In the genomic region with DNA sequence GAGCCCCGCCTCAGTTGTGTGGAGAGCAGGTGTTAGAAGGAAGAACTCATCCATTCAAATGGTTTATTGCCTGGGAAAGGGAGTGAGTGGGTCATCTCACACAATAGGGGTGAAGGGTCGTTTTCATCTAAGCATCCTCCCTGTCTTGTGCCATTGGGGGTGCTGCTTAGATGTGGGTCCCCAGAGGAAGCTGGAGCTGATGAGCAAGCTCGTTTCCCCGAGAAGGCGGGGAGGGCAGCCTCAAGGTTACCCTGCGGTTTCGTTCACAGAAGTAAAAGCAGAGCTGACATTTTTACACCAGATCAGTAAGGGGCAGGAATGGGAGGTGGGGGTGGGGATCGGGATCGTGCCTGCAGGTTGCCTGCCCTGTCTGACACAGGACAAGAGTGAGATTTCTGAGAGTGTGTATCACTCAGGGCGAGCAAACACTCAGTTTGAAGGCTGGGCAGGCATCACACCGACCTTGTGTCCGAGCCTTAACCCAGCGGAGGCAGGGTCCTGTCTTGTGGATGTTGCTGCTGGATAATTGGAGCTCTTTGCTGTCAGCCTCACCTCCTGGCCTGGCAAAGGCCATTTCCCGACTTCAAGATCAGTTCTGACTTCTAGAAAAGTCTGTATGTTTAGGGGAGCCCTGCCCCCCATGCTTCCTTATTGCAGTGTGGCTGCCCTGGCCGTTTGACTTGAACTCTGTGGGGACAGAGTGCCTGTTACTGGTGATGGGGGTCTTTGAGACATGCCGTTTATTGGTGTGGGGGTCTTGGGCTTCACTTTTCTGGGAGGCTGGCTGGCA, we compare ENCODE assay signal across 8 mouse cellular contexts. TPM values are rescaled to one million over a fixed set of nuclear protein-coding genes. Genes with fewer than 3 reads are reported as not detected.
DNase-seq lines count a peak whose midpoint lies in the region; ATAC-seq and TF ChIP-seq lines count a peak whose summit lies in the region.

No protein-coding gene starts in this region.

- ATAC-seq in megakaryocyte-erythroid progenitor cell, adult 5-6 weeks (replicated peaks; ENCODE audit: low FRiP score, low TSS enrichment, poor library complexity, severe bottlenecking) = peak; percentile 1; the same call in 1 of the 2 replicates

- H3K9me3 ChIP-seq in hindbrain, embryonic 10.5 days = no peaks in the 10 kb centered on the region

- peak overlapping the region; percentile 92 for H3K27ac ChIP-seq in layer of hippocampus, adult 2 months
- peak overlapping the region; percentile 95 for H3K27ac ChIP-seq in hindbrain, embryonic 10.5 days

- H3K4me3 ChIP-seq in layer of hippocampus, adult 2 months = peak overlapping the region; percentile 84
- peak overlapping the region; percentile 84 for H3K4me3 ChIP-seq in hindbrain, embryonic 10.5 days

- WGBS in hindbrain, embryonic 10.5 days = 37% methylated on average over 16 of the region's 16 CpGs

- H3K27me3 ChIP-seq in hindbrain, embryonic 10.5 days (ENCODE audit: insufficient read depth, poor library complexity, severe bottlenecking) = peaks cover 62% of the 10 kb centered on the region

- DNase-seq in layer of hippocampus, adult 2 months (ENCODE audit: low spot score in 2 of 2) = no peak
- no peak for DNase-seq in layer of hippocampus, postnatal 36 days
- DNase-seq in adrenal gland, postnatal 25 days = peak; percentile 47
- no peak for DNase-seq in hindbrain, embryonic 10.5 days (ENCODE audit: low spot score)
- no peak for DNase-seq in retina, postnatal 1 day
- no peak for DNase-seq in ovary, postnatal 10 days (ENCODE audit: low spot score)
- DNase-seq in Muller cell, postnatal 12 days (ENCODE audit: inconsistent ontology term) = no peak

- H3K4me1 ChIP-seq in hindbrain, embryonic 10.5 days (replicated peaks) = peaks cover 43% of the 10 kb centered on the region

- TF ChIP-seq CTCF in layer of hippocampus, adult 2 months (conservative IDR thresholded peaks at IDR 0.05) = no peak

- H3K36me3 ChIP-seq in hindbrain, embryonic 10.5 days = peaks cover 8% of the 10 kb centered on the region

RNA-seq across cellular contexts. Expression of a gene that starts 1.2 kb away (rescaled TPM):
- total RNA-seq in layer of hippocampus, adult 2 months (2021) = 100 to 1,000 TPM; 306 to 335 TPM
- total RNA-seq in layer of hippocampus, postnatal 36 days (2021) = 100 to 1,000 TPM; 331 to 345 TPM
- total RNA-seq in adrenal gland, postnatal 25 days (2021) = 34.6 and 39.9 TPM in 2 replicates
- polyA plus RNA-seq in hindbrain, embryonic 10.5 days (2016; fragmentation: Nextera tagmentation; extraction: Ambion mirVana) = 90.0 and 118 TPM in 2 replicates
- 33.8 and 42.9 TPM in 2 replicates for total RNA-seq in megakaryocyte-erythroid progenitor cell, adult 5-6 weeks (2014; fragmentation: Nextera tagmentation)
- total RNA-seq in megakaryocyte-erythroid progenitor cell, adult 5-6 weeks (2017) = 25.3 and 38.1 TPM in 2 replicates

RNA-seq across cellular contexts. Expression of a gene that starts 20.4 kb away (rescaled TPM):
- not detected for total RNA-seq in layer of hippocampus, adult 2 months (2021)
- not detected for total RNA-seq in layer of hippocampus, postnatal 36 days (2021)
- total RNA-seq in adrenal gland, postnatal 25 days (2021) = not detected in 2 replicates
- polyA plus RNA-seq in hindbrain, embryonic 10.5 days (2016; fragmentation: Nextera tagmentation; extraction: Ambion mirVana) = 4.2 and 4.7 TPM in 2 replicates
- total RNA-seq in megakaryocyte-erythroid progenitor cell, adult 5-6 weeks (2014; fragmentation: Nextera tagmentation) = 0.35 TPM in 1 of 2 replicates, not detected in the other
- total RNA-seq in megakaryocyte-erythroid progenitor cell, adult 5-6 weeks (2017) = not detected in 2 replicates

RNA-seq across cellular contexts. Expression of a gene that starts 26.9 kb away (rescaled TPM):
- 1 to 10 TPM; 1.2 to 1.9 TPM for total RNA-seq in layer of hippocampus, adult 2 months (2021)
- 1 to 10 TPM; 1.4 to 1.5 TPM for total RNA-seq in layer of hippocampus, postnatal 36 days (2021)
- 1.2 TPM in 2 replicates for total RNA-seq in adrenal gland, postnatal 25 days (2021)
- polyA plus RNA-seq in hindbrain, embryonic 10.5 days (2016; fragmentation: Nextera tagmentation; extraction: Ambion mirVana) = 1.6 and 6.5 TPM in 2 replicates
- total RNA-seq in megakaryocyte-erythroid progenitor cell, adult 5-6 weeks (2014; fragmentation: Nextera tagmentation) = 2.9 and 5.7 TPM in 2 replicates
- 2.2 and 3.1 TPM in 2 replicates for total RNA-seq in megakaryocyte-erythroid progenitor cell, adult 5-6 weeks (2017)
